Mouse (Mus musculus): ENCODE measurements at regions not wholly inside any gene's neighbourhood (a gene's known extent, or its start where the extent isn't known, plus 50 kb on each side); places are given as distances from the start of the nearest gene placed in this dataset.

DNA sequence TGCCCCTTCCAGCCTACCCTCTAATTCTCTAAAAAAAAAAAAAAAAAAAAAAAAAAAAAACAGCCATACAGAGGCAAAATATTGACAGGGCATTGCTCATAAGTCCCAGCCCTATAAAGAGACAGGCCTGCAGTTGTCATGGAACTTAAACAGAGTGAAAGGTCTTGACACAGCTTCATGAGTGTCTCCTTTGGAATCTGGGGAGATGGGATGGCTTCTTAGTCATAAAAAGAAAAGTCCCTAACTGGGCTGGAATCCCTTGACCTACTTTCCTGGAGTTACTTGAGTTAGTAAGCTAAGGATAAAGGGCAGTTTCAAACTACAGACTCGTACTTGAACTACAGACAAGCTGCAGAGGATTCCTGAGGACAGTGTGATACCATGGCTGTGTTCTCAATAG lies 297.7 kb upstream of the Nr3c2 start:
- 66% methylated on average over 1 of the region's 1 CpGs for WGBS
- Histone ChIP-seq H3K4me3 (no peak overlapping the region), H3K27me3 (no peaks in the 10 kb centered on the region), H3K27ac (no peak overlapping the region), H3K9ac (no peak overlapping the region), H3K4me1 (replicated peaks) (no peaks in the 10 kb centered on the region), H3K36me3 (no peaks in the 10 kb centered on the region), H3K9me3 (no peaks in the 10 kb centered on the region), H3K4me2 (no peak overlapping the region)
- no peak for ATAC-seq (ENCODE audit: low FRiP score)

DNA sequence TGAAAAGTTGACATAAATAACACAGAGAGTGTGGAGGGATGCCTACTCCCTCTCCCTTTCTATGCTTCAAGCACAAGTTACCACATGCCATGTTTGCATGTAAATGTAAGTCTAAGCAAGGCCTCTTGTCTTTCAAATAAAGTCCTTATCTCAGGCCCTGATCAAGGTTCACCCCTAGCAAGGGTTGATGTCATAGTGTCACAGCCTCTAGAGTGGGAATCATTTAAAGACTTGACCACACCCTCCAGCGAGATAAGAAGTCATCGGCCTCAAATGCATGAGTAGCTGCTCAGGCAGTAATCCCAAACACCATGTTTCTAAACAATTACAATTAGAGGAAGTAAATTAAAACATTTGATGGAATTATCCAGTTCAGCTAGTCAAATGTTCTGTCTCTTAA lies 280.5 kb upstream of the Nr3c2 start:
- WGBS = 96% methylated on average over 2 of the region's 2 CpGs

DNA sequence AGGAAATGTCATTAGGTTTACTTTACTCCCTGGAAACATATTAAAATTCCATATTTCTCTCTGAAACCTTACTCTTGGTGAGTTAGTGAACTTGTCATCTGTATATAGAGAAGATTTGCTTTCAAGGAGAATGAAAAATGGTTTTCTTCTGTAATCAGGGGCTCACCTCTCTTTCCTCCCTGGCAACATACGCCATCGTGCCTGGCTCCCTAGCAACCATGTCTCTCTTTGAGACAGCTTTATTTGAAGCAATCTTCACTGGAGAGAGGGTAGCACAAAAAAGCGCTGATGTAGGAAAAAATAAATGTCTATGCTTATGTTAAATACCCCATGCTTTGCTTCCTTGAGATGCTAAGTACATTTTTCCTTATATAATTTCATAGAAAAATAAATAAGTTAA lies 278.4 kb upstream of the Nr3c2 start:
- Histone ChIP-seq H3K4me2 (no peak overlapping the region), H3K27ac (no peak overlapping the region), H3K9me3 (no peaks in the 10 kb centered on the region), H3K4me3 (no peak overlapping the region), H3K27me3 (no peaks in the 10 kb centered on the region), H3K9ac (no peak overlapping the region), H3K4me1 (replicated peaks) (no peaks in the 10 kb centered on the region), H3K36me3 (no peaks in the 10 kb centered on the region)
- 56% methylated on average over 3 of the region's 3 CpGs for WGBS
- 0 out of 2 replicates have a peak, but pooled peaks have one; percentile 36 for ATAC-seq (ENCODE audit: low FRiP score)

More for the DNA sequence above, 280.5 kb upstream of the Nr3c2 start:
- Histone ChIP-seq H3K27me3 (no peaks in the 10 kb centered on the region), H3K9me3 (no peaks in the 10 kb centered on the region), H3K4me1 (replicated peaks) (no peaks in the 10 kb centered on the region), H3K36me3 (no peaks in the 10 kb centered on the region), H3K4me3 (no peak overlapping the region), H3K9ac (no peak overlapping the region), H3K4me2 (no peak overlapping the region), H3K27ac (no peak overlapping the region)
- ATAC-seq (ENCODE audit: low FRiP score) = no peak

DNA sequence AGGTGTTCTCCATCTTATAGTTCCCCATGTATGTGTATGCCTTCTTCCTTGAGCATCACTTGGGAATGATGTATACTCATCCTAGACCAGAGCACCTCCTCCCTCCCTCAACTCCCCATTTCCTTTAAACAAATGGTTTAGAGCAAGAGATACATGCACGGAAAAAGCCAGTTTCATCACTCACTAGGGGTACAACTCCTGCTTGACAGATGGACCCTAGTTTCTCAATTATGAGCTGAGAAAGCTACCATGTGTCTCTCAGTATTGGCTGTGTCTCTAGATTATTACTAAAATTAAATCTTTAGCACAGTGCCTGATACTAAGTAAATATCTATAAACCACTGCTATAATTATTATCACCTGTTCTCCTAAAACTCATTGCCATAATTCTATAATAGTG lies 266.2 kb upstream of the Nr3c2 start:
- no peaks in the 10 kb centered on the region for H3K4me1 ChIP-seq (replicated peaks)
- no peak overlapping the region for H3K4me2 ChIP-seq
- no peak overlapping the region for H3K4me3 ChIP-seq
- no peaks in the 10 kb centered on the region for H3K36me3 ChIP-seq
- no peak overlapping the region for H3K27ac ChIP-seq
- H3K9me3 ChIP-seq = no peaks in the 10 kb centered on the region
- H3K9ac ChIP-seq = no peak overlapping the region
- no peak for ATAC-seq (ENCODE audit: low FRiP score)
- 75% methylated on average over 1 of the region's 1 CpGs for WGBS
- H3K27me3 ChIP-seq = no peaks in the 10 kb centered on the region
